Mouse (Mus musculus) thymus, adult 2 months (tissue): ENCODE measurements at regions not wholly inside any gene's neighbourhood (a gene's known extent, or its start where the extent isn't known, plus 50 kb on each side); places are given as distances from the start of the nearest gene placed in this dataset.

Experiments used
- CTCF ChIP-seq: fragments of 200-500 bp; IDR thresholded peaks from 2 replicates; pipeline ENCODE4 v1.5.1; 2012; ENCODE audit warnings: mild to moderate bottlenecking, control low read depth, low read length, moderate library complexity, borderline replicate concordance; ENCODE audit not compliant: control insufficient read depth, poor library complexity, insufficient read depth; ENCODE audit errors: extremely low read depth
- POLR2A ChIP-seq: fragments of 200-500 bp; IDR thresholded peaks from 2 replicates; pipeline ENCODE4 v1.6.1; 2012; ENCODE audit warnings: mild to moderate bottlenecking, low read length, control low read depth, moderate library complexity; ENCODE audit not compliant: control insufficient read depth, poor library complexity, insufficient read depth; ENCODE audit errors: extremely low read depth

DNA sequence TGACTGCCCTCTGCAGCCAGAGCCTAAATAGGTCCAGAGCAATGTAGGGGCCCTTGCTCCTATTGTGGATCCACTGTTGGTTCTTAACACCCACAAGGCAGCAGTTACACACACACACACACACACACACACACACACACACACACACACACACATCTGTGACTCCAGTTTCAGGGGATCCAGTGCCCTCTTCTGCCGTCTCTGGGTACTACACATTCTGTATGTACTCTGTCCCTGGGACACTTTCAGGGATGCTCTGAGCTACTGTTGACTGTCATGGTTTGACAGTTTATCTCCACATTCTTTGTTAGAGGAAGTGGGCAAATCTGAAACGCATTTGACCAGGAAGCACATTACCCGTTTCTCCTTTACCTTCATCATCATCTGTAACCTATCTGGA lies 443.8 kb upstream of the Igfbp7 start:
- TF ChIP-seq POLR2A = no peak
- TF ChIP-seq CTCF = no peak
